Mouse (Mus musculus) erythroblast, embryonic 14.5 days (primary cell): ENCODE results near the gene Tchp.

Source experiments
- GATA1 ChIP-seq: IDR thresholded peaks from 2 replicates; pipeline ENCODE4 v1.6.1; 2012; ENCODE audit warnings: low read length, inconsistent platforms, mixed read lengths
- TAL1 ChIP-seq: IDR thresholded peaks from 3 replicates; pipeline ENCODE4 v1.6.1; 2012; ENCODE audit warnings: low read length, inconsistent platforms, mixed read lengths

GRCm38 (mm10) chr5:114664750-114665149, 42.8 kb upstream of the Tchp start:
- TF ChIP-seq TAL1: no peak
- no peak for TF ChIP-seq GATA1
